Mouse (Mus musculus) megakaryocyte-erythroid progenitor cell, adult 5-6 weeks (primary cell): ENCODE data around the gene Slc24a1. TPM values are rescaled to one million over a fixed set of nuclear protein-coding genes. Genes with fewer than 3 reads are reported as not detected.
A peak's percentile ranks its signal among the peaks of the same experiment; 100 is the strongest.
"Not testable (repeated sequence)": the region's sequence is repeated elsewhere in the genome, so short reads cannot be mapped to it uniquely, and the experiment has no call there.

Experiments
- ATAC-seq: replicated peaks from 2 replicates; pipeline ENCODE4 v1.8.0; 2016; ENCODE audit warnings: mild to moderate bottlenecking, inconsistent platforms; ENCODE audit not compliant: severe bottlenecking, poor library complexity, low FRiP score, low TSS enrichment
- total RNA-seq, 2 experiments: library from RNA; stranded (forward) in 1 of 2; stranded (reverse) in 1 of 2; fragments of 200-1000, 215-1000 nt in 1 of 2; fragments of >200 nt in 1 of 2; fragmentation: Nextera tagmentation in 1 of 2; gene quantifications; 2 replicates each; pipeline ENCODE4 v1.2.3; 2014 to 2017

Slc24a1 gene
- not detected in 2 replicates for total RNA-seq (2014; fragmentation: Nextera tagmentation)
- total RNA-seq (2017) = not detected in 2 replicates

DNA sequence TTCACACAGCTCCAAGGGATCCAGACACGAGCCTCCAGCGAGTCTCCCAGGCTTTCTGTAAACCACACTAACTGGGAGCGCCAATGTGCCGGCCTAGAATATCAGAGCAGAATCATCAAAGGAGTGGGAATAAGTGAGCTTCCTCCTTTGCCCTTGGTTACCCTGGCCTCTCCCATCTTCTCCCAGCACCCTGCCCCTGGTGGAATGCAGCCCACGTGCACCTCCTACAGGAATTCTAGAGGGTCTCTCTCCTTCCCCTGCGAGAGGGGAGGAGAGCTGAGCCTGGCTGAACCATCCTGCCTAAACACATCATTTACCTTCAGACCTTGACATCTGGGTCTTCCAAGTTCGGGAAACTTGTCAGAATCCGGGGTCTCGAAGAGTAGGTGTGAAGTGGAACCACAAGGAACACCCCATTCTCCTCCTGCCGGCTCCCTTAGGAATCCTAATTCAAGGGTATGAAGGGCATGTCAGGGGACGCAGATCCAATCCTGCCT lies at the start of gene Slc24a1:
TSS of gene Slc24a1 (minus strand) at position 447 of the 497 bp plus-strand sequence.
- ATAC-seq = no peak

DNA sequence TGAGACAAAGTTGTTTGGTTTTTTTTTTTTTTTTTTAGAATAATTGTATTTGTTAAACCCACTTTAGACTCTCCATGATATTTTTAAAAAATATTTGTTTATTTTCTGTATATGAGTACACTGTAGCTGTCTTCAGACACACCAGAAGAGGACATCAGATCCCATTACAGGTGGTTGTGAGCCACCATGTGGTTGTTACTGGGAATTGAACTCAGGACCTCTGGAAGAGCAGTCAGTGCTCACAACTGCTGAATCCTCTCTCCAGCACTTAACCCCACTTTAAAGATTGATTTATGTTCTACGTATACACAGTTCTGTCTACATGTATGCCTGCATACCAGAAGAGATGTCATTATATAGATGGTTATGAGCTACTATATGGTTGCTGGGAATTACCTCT lies 44.1 kb upstream of the Slc24a1 start:
- ATAC-seq = not testable (repeated sequence)

DNA sequence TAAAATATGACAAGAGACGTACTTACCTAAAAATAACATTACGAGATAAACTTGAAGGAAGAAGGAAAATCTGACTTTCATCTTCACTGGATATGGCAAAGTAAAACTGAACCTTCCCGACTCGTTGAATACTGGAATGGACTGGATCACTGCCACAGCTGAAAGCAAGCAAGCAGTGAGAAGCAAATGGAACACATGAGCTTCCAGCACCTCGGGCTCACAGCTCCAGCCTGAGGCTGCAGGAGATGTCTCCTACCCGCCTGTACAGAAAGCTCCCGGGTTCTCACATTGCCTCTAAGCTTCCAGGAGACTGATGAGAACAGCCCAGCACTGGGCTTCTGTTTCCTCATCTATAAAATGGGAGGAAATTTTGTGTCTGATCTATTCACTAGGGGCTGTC lies 38.9 kb upstream of the Slc24a1 start:
- no peak for ATAC-seq

DNA sequence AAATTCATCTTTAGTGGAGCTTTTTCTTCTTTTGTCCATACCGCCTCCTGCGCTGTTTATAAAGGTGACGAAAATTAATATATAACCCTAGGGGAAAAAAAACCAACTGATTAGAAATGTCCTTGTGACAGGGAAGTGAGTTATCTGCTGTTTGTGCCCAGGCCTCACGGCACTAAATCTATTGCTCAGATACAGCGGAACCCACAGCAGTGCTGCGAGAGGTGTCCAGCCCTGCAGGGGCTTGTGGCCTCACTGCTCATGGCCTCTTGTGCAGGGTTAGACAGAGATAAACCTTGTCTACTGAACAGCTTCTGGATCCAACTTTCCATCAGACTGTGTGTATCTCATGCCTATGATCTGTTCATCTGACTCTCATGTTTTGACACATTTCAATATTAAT lies 37.0 kb upstream of the Slc24a1 start:
- no peak for ATAC-seq

GRCm38 (mm10) chr9:64987651-64988050 lies 36.2 kb upstream of the Slc24a1 start:
- ATAC-seq = no peak

- ATAC-seq = no peak
These were observed 34.4 kb upstream of the Slc24a1 start for GRCm38 (mm10) chr9:64985807-64986206.

DNA sequence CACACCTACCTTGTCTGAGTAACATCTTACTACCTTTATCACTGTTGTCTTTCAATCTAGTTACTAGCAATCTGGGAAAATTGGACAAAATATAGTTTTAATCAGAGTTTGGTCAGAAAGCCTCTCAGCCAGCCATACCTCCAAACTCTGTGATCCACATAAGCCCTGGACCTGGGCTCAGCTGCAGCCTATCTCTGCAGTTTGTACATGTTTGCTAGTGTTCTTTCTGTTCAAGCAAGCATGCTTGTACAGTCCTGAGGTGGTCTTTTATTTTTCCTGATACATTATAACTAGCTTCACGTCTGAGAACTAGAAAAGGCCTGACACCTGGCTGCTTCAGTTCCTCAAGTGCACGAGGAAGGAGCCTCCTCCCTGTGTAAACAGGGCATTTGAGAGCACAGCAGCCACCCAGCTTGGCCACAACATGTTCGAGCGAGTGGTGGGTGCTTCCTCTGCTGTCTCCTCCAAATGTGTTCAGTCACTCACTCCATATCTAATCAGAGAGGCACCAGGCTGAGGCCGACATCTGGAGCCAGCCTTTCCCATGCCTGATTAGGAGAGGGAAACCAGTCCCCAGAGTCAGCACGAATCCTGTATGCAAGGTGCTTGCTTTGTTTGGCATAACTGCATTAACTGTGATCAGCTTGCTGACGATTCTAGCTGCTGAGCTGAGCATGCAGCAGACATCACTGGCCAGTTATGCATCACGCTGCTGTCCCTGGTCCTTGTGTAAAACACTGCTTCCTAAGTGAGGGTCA lies 33.8 kb upstream of the Slc24a1 start:
- peak; percentile 91 for ATAC-seq

GRCm38 (mm10) chr9:64981904-64982303 lies 30.5 kb upstream of the Slc24a1 start:
- ATAC-seq = no peak

DNA sequence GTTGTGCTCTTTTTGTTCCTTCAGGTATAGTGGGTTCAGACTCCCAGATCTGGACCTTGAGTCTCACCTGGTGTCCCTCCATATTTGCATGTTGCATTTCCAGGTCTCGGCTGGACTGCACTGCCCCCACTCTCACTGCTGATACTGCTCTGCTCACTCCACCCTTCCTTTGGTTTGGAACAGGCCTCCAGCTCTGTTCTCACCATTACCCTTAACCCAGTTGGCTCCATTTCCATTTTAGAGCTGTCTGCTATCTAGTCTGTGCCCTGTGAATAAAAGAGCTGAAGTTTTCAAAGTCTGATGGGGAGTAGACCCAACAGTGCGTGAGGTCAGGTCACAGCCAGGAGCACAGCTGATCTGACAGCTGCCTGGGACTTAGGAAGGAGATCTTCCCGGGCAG lies 29.1 kb upstream of the Slc24a1 start:
- ATAC-seq = no peak

GRCm38 (mm10) chr9:64960978-64961320 lies 9.5 kb upstream of the Slc24a1 start:
- peak; percentile 76 for ATAC-seq

DNA sequence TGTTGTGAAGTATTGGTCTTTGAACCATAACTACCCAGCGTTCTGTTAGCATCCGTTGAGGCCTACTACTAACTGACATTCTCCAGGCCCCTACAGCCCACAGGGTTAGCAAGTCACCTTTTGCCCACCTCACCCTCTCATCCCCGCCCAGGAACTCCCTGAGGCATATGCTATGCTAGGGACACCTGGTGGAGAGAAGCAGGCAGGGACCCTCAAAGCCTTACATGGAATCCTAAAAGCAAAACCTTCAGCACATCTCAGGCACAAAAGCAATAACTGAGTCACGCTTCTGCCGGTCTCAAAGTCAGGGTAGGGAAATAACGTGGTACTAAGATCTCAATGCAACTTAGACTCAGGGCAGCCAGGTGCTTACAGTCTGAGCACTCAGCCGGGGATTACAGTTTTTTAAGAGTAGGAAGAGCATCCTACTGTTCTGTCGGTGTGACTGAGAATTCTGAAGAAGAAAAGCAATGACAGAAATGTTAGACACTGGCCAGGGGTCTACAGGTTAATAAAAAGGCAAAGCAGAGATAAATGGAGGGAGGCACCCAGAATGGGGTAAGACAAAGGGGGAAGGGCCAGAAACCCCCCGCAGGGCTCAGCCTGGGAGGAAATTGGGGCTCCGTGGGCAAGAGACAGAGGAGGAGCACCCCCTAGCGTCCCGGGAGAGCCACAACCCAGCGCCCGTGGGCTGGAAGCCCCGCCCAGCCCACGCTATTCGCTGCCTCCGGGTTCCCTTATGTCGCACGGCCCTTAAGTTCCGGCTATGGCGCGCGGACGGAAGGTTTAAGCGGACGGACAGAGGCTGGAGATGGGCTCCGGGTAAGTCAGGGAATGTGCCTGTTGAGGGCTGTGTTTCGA lies 8.9 kb upstream of the Slc24a1 start, which contains the start of gene Ints14:
TSS of gene Ints14 (plus strand) at position 789 of the 861 bp plus-strand sequence.
- ATAC-seq = peak; percentile 94

- no peak for ATAC-seq
These were observed 5.9 kb upstream of the Slc24a1 start for GRCm38 (mm10) chr9:64957276-64957675.

DNA sequence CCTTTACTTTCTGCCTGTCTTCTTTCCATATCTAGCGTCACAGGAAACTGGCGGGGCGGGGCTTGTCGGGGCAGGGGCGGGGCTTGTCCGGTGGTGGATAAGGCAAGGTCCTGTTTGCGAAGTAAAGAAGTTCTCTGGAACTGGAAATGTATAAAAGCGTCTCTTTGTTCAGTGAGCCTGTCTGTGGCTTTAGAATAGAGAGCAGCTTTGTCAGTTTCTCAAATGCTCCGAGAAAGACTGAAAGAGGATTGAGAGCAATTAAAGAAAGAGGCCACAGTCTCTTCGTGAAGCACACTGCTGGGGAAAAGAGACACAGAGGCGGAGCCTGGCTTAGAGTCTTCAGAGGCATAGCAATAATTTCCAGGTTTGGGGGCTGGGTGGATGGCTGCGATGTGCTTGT lies 4.9 kb upstream of the Slc24a1 start:
- no peak for ATAC-seq

GRCm38 (mm10) chr9:64953190-64953589 lies 1.8 kb upstream of the Slc24a1 start:
- ATAC-seq = peak; percentile 78

DNA sequence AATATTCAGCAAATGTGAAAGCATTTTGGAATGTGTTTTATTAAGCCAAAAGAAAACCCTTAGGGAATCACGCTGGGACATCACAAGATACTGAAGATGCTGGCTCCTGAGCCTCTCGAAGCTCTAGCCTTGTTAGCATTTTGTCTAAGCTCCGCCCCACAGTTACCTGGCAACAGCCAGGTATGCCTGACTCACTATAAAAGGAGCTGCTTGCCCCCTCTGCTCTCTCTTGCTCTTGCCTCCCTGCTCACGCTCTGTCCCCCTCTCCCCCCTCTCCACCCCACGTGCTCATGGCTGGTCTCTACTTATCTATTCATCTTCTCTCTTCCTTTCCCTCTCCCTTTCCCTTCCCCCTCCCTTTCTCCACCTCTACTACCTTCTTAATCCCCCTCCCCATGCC lies 648 bp upstream of the Slc24a1 start:
- no peak for ATAC-seq

DNA sequence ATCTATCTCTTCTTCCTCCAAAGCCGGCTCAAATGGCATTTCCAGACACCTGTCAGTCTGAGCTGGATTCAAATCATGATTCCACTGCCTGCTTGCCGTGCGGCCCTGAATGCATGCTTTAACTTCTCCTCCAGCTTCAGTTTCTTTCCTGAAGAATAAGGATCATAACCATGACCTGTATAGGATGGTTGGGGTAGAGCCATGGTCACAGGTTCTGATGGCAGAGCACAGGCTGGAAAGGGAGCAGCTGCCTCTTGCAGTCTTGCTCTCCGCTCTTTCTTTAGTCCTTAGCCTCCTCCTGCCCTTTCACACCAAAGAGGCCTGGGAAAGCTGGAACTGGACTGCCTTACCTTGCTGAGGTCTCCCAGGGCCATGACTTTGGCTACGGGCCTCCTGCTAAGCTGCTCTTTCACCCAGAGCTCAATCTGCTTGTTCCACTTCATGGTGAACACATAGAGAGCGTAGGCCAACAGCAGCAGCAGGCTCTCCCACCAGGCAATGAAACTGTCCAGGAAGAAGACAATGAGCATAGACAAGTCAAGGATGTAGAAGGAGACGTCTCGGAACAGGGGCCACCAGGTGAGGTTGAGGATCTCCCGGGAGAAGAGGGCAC lies 3.8 kb downstream of the Slc24a1 start:
- no peak for ATAC-seq

DNA sequence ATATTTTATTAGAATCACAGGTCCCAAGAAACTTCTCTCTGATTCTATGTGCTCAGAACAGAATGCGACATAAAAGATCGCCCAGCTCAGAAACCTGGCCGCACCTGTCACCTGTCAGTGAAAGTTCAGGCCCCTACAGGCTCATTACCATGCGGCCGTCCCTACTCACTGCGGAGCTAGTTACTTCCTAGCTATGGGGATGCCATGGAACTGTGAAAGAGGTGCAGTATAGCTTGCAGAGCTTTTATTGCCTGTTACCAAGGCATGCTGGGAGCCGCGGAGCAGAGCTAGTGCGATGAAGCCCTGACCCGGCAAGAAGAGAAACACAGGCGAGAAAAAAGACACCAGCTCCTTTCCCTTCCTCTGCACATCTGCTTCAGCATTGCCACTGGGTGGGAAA lies 7.4 kb downstream of the Slc24a1 start:
- ATAC-seq = no peak

DNA sequence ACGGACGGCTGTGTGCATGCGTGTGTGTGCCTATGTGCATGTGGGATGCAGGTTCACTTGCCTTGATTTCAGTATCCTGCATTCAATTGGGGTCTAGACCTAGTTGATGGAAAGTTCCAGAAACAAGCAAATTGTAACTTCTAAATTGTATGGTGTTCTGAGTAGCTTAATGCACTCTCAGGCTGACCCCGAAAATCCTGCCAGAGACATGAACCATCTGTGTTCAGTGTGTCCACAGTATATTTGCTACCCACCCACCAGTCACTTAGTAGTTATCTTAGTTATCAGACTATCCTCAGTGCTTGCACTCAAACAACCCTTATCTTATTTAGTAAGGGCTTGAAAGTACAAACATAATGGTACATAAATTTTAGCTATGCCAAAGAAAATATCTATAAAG lies 9.8 kb downstream of the Slc24a1 start:
- no peak for ATAC-seq

GRCm38 (mm10) chr9:64940731-64941346 lies 10.6 kb downstream of the Slc24a1 start:
- ATAC-seq = no peak

DNA sequence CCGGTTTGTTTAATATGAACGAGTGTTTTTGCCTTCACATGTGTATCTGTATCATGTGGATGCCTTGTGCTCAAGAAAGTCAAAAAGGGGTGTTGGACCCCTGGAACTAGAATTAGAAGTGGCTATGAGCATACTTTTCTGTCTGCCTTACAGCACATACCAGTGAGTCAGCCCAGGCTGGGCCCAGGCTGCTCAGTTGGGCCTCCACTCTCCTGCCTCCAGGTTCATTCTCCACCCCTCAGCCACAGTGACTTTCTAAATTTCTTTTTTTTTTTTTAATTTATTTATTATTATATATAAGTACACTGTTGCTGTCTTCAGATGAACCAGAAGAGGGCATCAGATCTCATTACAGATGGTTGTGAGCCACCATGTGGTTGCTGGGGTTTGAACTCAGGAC lies 11.6 kb downstream of the Slc24a1 start:
- no peak for ATAC-seq
